Mouse (Mus musculus) brain, embryonic 14.5 days (tissue): ENCODE results near the gene Edem3.

Experiments
- CTCF ChIP-seq: fragments of 200-500 bp; IDR thresholded peaks from 2 replicates; pipeline ENCODE4 v1.5.1; 2012; ENCODE audit warnings: inconsistent platforms, mild to moderate bottlenecking, moderate library complexity, borderline replicate concordance; ENCODE audit not compliant: insufficient read depth, insufficient read length; ENCODE audit errors: extremely low read depth
- POLR2A ChIP-seq: fragments of 200-500 bp; IDR thresholded peaks from 2 replicates; pipeline ENCODE4 v1.6.1; 2012; ENCODE audit warnings: mild to moderate bottlenecking, inconsistent platforms, borderline replicate concordance; ENCODE audit not compliant: poor library complexity, insufficient read depth, insufficient read length, severe bottlenecking; ENCODE audit errors: extremely low read depth

GRCm38 (mm10) chr1:151769200-151769913, 14.2 kb downstream of the Edem3 start:
- TF ChIP-seq CTCF (no peak), POLR2A (no peak)
